Mouse (Mus musculus) megakaryocyte-erythroid progenitor cell, adult 5-6 weeks (primary cell): Measurements from ENCODE around the gene Foxo1. TPM values are rescaled to one million over a fixed set of nuclear protein-coding genes. Genes with fewer than 3 reads are reported as not detected.
A peak's percentile ranks its signal among the peaks of the same experiment; 100 is the strongest.

ENCODE experiments used
- ATAC-seq: replicated peaks from 2 replicates; pipeline ENCODE4 v1.8.0; 2016; ENCODE audit warnings: mild to moderate bottlenecking, inconsistent platforms; ENCODE audit not compliant: severe bottlenecking, poor library complexity, low FRiP score, low TSS enrichment
- total RNA-seq, 2 experiments: library from RNA; stranded (forward) in 1 of 2; stranded (reverse) in 1 of 2; fragments of 200-1000, 215-1000 nt in 1 of 2; fragments of >200 nt in 1 of 2; fragmentation: Nextera tagmentation in 1 of 2; gene quantifications; 2 replicates each; pipeline ENCODE4 v1.2.3; 2014 to 2017

The Foxo1 gene
- total RNA-seq (2014; fragmentation: Nextera tagmentation) (5.9 and 7.4 TPM in 2 replicates), total RNA-seq (2017) (1.6 and 2.3 TPM in 2 replicates)

DNA sequence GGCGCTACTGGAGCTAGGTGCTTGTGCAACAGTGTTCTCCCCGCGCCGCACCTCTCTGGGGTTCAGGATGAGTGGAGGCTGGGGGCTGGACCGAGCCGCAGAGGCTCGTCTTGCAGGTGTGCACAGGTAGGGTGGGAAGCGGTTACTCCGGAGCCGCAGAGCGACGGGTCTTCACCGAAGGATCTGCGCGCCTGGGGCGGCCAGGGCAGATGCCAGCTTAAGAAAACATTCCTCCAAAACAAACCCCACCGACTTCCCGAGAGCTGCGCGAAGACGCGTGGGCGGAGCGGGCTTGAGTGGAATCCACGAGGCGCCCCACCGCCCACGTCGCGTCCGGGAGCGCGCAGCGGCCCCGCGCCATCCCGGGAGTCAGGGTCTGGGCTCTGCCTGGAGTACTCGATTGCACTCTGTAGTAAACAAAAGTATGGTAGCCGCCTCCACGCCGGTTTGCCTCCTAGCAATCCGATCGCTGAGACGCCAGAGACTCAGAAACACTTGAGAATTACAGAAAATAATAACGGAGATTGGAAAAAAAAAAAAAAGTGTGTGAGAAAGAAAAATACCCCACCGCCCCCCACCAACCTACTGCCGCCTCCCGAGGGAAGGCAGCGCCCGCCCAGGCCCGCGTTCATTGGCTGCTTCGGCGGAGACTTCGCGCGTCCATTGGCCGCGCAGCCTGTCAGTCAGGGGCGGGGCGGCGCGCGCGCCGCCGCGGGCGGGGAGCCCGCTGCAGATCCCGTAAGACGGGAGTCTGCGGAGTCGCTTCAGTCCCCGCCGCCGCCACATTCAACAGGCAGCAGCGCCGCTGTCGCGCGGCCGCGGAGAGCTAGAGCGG is at the start of gene Foxo1:
TSS of gene Foxo1 (plus strand) at position 685 of the 835 bp plus-strand sequence.
- ATAC-seq = peak; percentile 81

DNA sequence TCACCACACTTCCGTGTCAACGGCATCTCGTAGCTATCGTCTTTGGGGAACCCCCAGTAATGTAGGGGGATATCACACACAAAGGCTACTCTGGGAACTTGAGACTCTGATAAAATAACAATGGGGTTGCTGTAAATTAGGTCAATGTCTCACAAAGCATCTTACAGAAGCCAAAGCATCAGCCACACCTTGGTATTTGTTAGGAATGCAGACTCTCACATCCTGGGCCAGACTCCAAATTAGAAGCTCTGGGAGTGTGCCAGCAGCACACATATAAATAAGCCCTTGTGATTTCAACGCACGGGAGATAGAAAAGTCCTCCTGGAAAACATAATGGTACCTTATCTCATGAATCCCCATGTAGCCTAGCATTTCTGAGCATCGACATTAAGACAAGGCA is 49.3 kb upstream of the Foxo1 start:
- ATAC-seq = no peak

DNA sequence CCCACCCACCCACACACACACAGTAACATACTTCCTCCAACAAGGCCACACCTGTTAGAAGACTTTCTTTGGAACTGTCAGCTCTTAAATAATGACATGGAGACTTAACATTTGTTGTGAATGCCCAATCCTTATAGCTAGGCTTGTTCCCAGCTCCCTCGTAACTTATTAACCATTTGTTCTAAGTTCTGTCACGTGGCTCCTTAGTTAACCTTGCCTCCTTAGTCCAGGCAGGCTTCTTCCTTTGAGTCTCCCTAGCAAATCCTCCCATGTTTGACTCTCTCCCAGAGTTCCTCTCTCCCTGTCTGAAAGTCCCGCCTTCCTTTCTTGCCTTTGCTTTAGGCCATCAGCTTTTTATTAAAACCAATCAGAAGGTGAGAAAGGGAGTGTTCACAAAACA is 47.1 kb upstream of the Foxo1 start:
- ATAC-seq = no peak

DNA sequence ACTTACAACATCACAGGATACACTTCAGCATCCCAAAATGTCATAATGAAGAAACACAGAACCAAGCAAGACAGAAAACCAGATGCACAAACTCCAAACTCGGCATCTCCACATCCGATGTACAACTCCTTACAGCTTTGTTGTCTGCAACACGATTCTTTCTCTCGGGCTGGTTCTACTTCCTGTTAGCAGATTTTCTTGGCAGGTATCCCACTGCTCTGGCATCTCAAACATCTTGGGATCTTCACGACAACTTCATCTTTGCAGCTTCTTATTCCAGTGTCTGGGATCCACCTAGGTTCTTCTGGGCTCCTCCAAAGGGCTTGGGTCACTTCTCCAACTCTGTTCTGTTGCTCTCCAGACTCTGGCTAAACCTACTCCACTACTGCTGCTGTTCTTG is 46.2 kb upstream of the Foxo1 start:
- ATAC-seq = no peak

DNA sequence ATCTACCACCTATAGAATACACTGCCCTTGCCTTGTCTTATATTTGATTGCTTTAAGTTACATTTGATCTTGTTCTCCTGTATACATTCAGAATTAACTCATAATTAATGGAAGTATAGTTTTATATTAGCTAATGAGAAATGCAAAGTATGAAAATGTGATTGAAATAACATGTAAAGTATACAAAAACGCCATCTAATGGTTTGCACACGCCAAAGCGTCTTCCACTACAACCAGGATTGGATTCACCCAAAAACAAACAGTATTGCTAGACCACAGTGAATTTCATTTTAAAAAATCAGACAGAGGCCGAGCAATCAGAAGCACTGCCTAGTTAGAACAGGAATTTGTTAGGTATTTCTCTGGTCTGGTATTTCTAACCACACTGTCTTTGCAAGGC is 31.6 kb upstream of the Foxo1 start:
- no peak for ATAC-seq

DNA sequence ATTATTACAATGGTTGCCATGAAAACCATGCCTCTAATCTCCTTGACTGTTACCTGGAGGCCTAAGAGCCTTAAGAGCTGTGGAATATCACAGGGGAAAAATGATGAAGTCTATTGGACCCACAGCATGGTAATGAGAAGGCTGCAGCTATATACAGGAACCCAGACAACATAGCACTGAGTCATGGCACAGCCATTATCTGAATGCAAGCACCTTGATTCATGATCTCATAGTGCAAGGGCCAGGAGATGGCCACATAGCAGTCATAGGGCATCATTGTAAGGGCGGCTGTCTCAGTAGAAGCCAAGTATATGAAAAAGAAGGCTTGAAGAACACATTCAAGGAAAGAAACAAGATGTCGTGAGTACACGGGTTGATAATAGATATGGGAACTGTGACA is 31.0 kb upstream of the Foxo1 start:
- no peak for ATAC-seq

DNA sequence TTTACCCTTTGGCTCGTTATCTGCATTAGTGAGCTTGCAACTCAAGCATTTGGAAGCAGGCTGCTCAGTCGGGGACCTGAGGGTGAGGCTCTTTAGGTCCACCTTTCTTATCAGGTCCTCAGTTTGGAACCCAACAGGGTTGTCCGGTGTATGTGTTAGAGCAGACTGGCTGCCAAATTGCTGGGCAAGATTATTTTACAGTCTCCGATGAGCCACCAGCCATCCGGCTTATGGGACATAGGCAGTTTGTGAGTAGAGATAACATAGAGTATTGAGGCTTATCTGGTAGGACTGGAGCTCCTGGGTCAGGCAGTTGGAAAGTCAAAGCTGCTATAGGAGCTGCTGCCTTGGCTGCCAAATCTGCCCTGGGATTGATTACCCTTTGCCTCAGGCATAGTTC is 27.1 kb upstream of the Foxo1 start:
- peak; percentile 89 for ATAC-seq

DNA sequence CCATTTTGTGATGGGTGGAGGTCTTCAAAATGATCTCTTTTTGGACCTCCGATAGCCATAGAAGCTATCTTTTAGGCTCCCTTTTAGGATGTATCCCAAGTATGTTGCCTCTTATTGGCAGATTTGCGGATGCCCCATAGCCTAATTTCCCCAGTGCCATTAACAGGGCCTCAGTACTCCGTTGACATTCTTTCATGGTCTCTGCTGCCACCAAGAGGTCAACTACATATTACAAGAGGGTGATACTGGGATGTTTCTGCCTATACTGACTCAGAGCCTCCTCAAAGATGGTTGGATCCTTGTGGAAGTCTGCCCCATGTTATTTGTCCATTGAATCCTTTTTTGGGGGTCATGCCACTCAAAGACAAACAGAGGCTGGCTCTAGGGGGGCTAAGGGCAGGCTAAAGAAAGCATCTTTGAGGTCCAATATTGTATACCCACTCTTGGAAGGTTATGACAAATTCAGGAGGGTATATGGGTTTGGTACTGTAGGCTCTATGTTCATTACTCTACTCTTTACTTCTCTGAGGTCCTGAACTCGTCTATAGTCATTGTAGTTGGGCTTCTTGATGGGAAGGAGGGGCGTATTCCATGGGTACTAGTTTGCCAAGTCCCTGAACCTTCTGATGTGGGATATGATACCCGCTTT is 25.6 kb upstream of the Foxo1 start:
- peak; percentile 51; the same call in 1 of the 2 replicates for ATAC-seq

DNA sequence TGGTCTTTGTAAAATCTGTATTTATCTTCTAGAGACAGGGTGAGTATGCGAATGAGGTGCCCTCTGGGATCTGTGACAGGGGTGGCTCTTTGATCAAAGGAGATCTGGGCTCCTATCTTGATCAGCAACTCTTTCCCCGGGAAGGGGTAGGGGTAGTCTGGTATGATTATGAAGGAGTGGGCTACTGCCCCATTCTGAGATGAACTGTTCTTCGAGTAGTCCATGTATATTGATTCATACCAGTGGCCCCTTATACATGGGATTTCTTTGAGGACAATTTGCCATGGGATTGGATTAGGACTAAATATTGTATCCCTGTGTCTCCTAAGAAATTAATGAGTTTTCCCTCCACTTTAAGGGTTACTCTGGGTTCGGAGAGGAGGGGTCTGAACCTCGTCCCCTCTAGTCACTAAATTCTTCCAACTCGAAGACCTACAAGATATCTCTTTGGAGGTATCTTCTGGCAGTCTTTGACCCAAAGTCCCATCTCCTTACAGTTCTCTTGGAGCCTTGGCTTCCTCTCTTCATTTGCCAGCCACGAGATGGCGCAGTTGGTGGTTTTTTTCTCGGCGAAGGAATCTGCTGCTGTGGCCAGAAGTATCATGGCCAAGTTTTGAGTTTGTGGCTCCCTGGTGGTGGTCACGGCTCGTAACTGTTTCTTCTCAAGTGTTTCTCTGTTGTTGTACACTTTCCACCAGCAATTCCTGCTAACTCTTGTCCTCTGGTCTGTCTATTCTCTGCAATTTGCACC is 24.7 kb upstream of the Foxo1 start:
- ATAC-seq = peak; percentile 48

DNA sequence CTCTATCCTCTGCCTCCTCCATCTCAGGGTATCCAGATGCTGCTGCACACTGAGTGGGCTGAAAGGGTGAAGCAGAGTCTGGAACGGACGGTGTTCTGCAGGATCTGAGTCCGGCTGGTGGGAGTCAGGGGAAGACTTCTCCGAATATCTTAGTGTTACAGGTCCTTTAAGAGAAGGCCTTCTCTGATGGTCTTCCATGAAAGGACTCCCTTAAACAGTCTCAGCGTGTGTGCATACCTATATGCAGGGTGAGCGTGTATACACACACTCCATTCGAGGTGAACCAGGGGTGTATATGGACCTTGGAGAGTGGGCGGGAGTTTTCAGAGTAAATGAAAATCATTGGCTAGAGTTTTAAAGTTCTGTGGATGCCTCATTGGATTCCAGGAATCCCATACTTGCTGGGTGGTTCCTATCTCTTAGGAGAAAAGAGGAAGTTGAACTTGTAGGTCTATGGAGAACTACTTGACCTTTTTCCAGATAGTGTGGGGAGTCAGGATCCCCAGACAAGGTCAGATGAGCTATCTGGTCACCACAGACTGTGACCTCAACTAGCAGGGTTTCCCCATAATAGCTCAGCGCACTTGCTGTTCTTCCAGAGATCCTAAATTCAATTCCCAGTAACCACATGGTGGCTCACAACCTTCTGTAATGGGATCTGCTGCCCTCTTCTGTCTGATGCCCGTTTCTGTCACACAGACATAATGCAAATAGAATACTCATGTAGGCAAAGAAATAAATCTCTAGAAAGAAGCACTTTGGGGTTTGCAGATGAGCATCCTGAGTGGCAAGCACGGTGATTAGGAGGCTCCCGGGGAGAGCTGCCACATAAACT is 21.9 kb upstream of the Foxo1 start:
- no peak for ATAC-seq

DNA sequence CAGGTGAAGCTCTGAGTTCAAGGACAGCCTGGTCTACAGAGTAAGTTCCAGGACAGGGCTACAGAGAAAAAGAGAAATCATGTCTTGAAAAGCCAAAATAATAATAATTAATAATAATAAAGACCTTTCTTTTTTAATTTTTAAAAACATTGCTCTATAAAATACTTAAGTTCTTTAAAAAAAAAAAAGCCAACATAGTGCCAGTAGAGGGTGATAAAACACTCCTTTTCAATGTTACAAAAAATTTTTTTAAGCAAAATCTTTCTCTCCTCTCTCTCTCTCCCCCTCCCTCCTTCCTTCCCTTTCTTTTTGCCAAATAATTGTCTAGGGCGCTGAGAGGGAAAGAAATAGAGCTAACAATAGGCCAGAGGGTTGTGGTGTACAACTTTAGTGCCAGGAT is 17.0 kb upstream of the Foxo1 start:
- no peak for ATAC-seq

DNA sequence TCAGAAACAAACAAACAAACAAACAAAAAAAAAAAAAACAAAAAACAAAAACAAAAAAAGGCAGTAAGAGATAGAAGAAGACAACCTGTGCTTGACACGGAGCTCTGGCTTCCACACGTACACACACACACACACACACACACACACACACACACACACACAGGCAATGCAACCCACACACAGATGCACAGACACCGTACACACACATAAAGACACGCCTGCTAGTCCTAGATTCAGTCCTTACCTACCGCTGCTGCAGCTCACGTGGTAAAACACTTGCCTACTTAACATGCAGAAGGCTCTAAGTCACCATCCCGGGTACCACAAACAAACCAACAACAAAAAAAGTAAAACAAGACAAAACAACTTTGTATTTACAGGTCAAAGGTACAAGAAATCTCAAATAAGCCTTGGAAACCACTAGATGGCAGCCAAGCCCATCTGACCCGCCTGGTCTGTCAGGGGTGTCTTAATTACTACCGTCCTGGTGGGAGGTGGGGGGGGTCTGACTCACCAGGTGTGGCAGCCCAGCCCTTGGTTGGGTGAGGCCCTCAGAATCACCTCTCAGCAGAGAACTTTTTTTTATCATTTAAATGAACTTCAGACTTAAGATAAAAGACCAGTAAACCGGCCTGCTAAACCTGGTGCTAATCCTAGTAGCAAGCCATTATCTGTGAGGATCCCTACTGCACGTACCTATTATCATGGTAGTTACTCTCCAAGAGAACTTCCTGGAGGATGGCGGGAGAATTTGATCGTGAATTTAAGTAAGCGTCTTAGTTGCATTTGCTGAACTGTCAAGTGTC is 14.3 kb upstream of the Foxo1 start:
- ATAC-seq = no peak; the same call in 1 of the 2 replicates

DNA sequence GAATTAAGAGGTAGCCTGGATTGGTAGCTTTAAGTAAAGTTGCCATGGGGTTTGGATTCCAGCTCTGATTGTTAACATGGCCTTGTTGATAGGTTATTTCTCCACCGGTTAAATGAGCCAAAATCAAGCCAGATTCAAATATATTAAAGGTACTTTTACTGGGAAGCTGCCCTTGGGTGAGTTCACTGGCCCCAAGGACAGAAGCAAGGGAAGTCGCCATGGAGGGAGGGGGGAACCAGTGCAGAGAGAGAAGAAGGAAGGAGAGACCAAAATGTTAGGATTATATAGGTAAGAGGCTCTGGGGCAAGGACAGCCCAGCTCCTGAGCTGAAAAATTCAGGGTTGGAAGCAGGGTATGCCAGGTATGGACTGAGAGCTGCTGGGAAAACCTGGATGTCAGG is 13.6 kb upstream of the Foxo1 start:
- no peak for ATAC-seq

DNA sequence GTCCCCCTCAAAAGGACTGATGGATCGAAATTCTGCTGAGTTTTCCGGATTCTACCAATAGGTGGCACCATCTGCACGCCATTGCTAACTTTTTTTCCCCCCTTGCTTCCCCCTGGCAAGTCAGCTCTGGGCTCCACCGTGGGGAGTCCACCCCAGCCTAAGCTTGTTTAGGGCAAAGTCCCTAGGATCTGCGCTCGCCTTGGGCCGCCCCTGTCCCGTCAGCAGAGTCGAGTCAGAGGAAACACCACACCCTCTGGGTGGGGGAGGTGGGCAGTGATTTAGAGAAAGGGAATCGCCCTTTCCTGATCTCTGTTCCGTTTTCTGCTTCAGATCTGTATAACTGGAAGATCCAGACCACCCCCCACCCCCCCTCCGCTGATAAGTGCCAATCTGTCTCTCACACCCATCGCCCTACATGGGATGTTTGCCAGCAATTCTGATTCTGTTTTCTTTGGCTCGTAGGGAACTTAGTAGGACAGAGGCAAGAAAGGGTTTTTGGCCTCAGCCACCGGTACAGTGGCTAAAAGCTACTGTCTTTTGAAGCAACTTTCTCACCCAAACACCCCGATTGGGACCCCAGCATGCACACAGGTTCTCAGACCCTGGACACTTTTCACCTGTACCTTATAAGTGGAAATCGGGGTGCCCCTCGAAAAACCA is 10.2 kb upstream of the Foxo1 start:
- ATAC-seq = no peak

DNA sequence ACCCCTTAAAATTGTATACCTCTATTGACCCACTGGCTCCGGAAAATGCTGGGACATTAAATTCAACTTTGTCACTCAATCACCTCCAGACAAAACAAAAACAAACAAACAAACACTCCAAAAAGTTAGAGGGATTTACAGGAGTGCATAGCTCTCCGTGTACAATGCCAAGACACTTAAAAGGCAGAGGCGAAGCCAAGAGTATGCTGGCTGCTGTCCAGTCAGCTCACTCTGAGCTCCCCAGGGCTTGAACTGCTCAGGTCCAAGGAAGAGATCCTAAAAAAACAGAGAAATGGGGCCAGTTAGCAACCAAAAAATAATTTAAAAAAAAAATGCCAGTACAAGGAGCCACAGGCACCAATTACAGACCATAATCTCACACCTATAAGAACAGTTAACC is 9.6 kb upstream of the Foxo1 start:
- ATAC-seq = no peak

DNA sequence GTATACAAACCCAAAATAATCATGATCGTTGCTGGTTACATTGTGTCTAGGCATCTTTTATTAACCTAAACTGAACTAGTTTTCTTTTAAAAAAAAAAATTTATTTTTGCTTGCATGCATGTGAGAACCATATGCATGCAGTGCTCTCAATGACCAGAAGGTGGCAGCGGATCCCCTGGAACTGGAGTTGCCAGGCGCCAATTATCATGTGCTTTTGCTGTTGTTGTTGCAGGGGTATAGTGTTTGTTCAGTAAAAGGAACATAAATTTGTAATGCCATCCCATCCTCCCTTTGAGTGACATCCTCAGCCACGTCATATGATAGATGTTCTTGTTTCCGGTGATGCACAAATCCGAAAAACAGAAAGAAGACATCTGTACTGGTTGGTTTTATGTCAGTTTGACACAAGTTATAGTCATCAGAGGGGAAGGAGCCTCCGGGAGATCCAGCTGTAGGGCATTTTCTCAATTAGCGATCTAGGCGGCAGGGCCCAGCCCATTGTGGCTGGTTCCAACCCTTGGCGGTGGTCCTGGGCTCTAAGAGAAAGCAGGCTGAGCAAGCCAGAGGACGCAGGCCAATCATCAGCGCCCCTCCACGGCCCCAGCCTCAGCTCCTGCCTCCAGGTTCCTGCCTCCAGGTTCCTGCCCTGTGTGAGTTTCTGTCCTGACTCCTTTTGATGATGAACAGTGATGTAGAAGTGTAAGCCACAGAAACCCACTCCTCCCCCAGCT is 5.5 kb upstream of the Foxo1 start:
- ATAC-seq = peak; percentile 64; the same call in 1 of the 2 replicates

DNA sequence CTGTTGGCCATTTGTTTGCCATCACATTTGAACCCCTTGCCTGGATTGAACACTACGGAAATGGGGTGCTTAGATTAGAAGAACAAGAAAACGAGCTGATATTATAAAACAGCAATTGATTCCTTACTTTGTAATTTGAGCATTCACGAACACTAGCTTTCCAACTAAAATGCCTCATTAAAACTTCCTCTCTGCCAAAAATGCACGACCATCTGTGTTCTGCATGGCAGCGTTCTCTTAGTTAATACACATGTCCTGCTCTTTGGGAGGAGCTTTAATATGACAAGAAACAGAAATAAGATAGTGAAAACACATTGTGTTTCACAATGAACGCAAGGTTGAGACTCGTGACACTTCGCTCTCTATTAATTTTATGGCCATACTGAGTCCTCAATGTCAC is 3.8 kb upstream of the Foxo1 start:
- ATAC-seq = no peak
